Mouse (Mus musculus): ENCODE results near the gene Btbd17. TPM values are rescaled to one million over a fixed set of nuclear protein-coding genes. Genes with fewer than 3 reads are reported as not detected.

Btbd17 gene
- total RNA-seq (2023) = not detected in 2 replicates

GRCm38 (mm10) chr11:114795848-114796322 lies at the start of gene Btbd17:
Gene Btbd17, minus strand, starts transcription at chr11:114795945.

GRCm38 (mm10) chr11:114798624-114799023 lies 2.9 kb upstream of the Btbd17 start, which contains the start of gene Gpr142:
Gene Gpr142, plus strand, starts transcription at chr11:114798924.

GRCm38 (mm10) chr11:114764820-114765818 lies 30.6 kb downstream of the Btbd17 start, which contains the start of gene Kif19a:
Gene Kif19a, plus strand, starts transcription at chr11:114765388.

Other genes starting within 250 kb of the Btbd17 start
- gene Rpl38, start 127.4 kb downstream of the Btbd17 start, total RNA-seq (2023) = 461 and 525 TPM in 2 replicates
- gene Ttyh2, start 120.5 kb downstream of the Btbd17 start, total RNA-seq (2023) = 0.57 and 1.3 TPM in 2 replicates
- not detected in 2 replicates for gene Dnaic2, start 68.5 kb downstream of the Btbd17 start, total RNA-seq (2023)
- gene Kif19a, start 30.6 kb downstream of the Btbd17 start, total RNA-seq (2023) = 0.23 and 0.73 TPM in 2 replicates
- not detected in 2 replicates for gene Gpr142, start 3.0 kb upstream of the Btbd17 start, total RNA-seq (2023)
- gene Gprc5c, start 55.2 kb upstream of the Btbd17 start, total RNA-seq (2023) = 5.0 and 7.0 TPM in 2 replicates
- 61.7 and 68.2 TPM in 2 replicates for gene Cd300a, start 94.1 kb upstream of the Btbd17 start, total RNA-seq (2023)
- gene Cd300lb, start 138.4 kb upstream of the Btbd17 start, total RNA-seq (2023) = 114 and 127 TPM in 2 replicates
- gene Cd300c, start 173.2 kb upstream of the Btbd17 start, total RNA-seq (2023) = 0.66 TPM in 1 of 2 replicates, not detected in the other
- gene Cd300ld, start 194.0 kb upstream of the Btbd17 start, total RNA-seq (2023) = 104 and 111 TPM in 2 replicates
- gene Cd300c2, start 205.9 kb upstream of the Btbd17 start, total RNA-seq (2023) = 61.3 and 64.0 TPM in 2 replicates
- not detected in 2 replicates for gene Cd300ld2, start 220.2 kb upstream of the Btbd17 start, total RNA-seq (2023)
- not detected in 2 replicates for gene Cd300ld4, start 231.1 kb upstream of the Btbd17 start, total RNA-seq (2023)
- gene Cd300ld5, start 241.8 kb upstream of the Btbd17 start, total RNA-seq (2023) = 6.3 and 17.1 TPM in 2 replicates

Data from neutrophil, adult 65 days (primary cell).